Mouse (Mus musculus) monocyte, adult 5-6 weeks (primary cell): ENCODE data around the gene Gm13694. TPM values are rescaled to one million over a fixed set of nuclear protein-coding genes. Genes with fewer than 3 reads are reported as not detected.

Experiments
- ATAC-seq: fragments of 153-309, 156-312 bp; replicated peaks from 2 replicates; pipeline ENCODE4 v1.8.0; 2017; ENCODE audit warnings: mild to moderate bottlenecking; ENCODE audit not compliant: low TSS enrichment, insufficient number of reproducible peaks, severe bottlenecking, poor library complexity, low FRiP score
- total RNA-seq: library from RNA; stranded (forward); fragments of 200-1000, 200-491, 200-594 nt; gene quantifications from 3 replicates; pipeline ENCODE4 v1.2.3, GENCODE M21; 2017

Gm13694 gene
- total RNA-seq, 1 experiment from 2014 or later: not detected

DNA sequence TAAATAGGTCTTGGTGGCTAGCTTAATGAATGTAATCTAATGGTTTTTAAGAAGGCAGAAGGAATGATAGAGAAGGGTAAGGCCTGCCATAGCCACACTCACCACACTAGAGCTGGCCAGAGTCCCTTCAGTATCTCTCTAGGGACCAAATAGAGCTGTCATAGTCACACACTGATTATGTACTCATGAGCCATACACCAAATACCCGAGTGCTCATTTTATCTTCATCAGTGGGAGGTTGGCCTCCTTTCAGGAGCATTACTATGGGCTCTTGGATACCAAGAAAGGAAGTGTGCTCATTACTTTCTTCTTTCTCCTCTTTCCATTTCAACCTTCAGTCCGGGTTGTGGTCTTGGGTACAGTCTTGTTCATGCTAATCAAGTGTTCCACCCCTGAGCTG is 43.2 kb downstream of the Gm13694 start:
- ATAC-seq: no peak

DNA sequence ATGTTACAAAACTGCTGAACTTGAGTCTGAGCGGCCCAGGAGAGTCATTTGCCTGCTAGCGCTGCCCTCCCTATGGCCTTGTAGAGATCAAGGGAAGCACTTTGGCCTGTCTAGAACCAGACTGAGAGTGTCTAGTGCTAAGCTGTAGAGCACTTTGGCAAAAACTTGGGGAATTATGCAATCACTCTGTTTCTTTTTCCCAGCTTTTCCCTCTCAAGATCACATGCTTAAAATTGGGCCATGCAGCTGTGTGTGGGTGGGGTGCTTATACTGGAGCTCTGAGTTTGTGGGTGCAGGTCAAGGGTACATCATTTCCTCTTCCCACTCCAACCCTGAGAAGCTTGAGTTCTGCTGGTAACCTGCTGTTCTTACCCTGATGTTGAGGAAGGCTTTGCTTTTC is 44.2 kb downstream of the Gm13694 start:
- no peak for ATAC-seq

DNA sequence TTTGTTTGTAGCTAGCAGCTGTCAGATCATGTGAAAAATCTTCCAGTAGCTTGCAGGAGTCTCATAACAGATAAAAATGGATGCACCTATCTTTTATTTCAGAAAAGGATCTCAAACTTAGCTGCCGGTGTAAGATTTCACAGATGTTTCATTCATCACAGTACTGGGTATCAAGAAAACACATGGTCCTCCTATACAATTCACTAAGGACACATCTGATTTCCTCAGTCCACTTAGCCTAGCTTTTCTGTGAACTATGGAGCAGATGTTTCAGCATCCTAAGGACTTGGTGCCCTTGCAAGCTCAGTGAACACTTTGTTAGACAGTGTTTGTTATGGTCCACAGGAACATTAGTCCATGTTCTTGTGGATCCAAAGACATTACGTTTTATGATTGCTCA is 44.6 kb downstream of the Gm13694 start:
- ATAC-seq: no peak

DNA sequence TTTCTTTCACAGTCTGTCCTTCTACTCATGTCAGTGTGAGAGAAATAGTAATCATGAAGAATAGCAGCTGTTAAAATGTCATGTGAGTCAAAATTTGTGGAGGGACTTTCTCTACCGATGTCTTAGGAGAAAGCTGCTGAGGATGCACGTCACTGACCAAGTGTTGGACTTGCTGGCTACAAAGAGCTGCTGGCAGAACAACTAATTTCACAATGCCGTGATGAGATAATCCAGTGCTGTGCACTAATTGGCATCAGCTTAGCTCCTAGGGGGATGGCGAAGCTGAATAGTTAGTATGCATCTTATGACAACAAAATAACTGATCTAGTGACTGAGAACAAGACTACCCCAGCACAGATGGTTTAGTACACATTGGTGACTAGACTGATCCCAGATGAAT is 46.5 kb downstream of the Gm13694 start:
- ATAC-seq: no peak

Other genes with a start within 250 kb of the Gm13694 start
- 0.10 TPM in 1 of 3 replicates, not detected in the others for gene Fam171b, start 166.3 kb upstream of the Gm13694 start, total RNA-seq
- not detected in 3 replicates for gene Zswim2, start 37.7 kb upstream of the Gm13694 start, total RNA-seq
- not detected in 3 replicates for gene Gm13698, start 23.2 kb upstream of the Gm13694 start, total RNA-seq
- gene Gm13693, start 17.4 kb upstream of the Gm13694 start, total RNA-seq: not detected in 3 replicates
- not detected in 3 replicates for gene Gm13695, start 11.6 kb upstream of the Gm13694 start, total RNA-seq
- not detected in 3 replicates for gene Gm13696, start 5.8 kb upstream of the Gm13694 start, total RNA-seq
- not detected in 3 replicates for gene Gm13697, start 5.8 kb downstream of the Gm13694 start, total RNA-seq
- gene Gm13691, start 11.6 kb downstream of the Gm13694 start, total RNA-seq: not detected in 3 replicates